Mouse (Mus musculus) kidney, embryonic 14.5 days (tissue): Measurements from ENCODE around the gene Mrgprb1. TPM values are rescaled to one million over a fixed set of nuclear protein-coding genes. Genes with fewer than 3 reads are reported as not detected.
"Not testable (repeated sequence)": the region's sequence is repeated elsewhere in the genome, so short reads cannot be mapped to it uniquely, and the experiment has no call there.

Experiments
- ATAC-seq: fragments of 200-750 bp; cut with Nextera tagmentation; 2 replicates; pipeline ENCODE4 v1.8.0; 2017; ENCODE audit warnings: moderate number of reproducible peaks, mild to moderate bottlenecking, moderate TSS enrichment, moderate library complexity; ENCODE audit not compliant: low FRiP score, low TSS enrichment
- H3K27ac ChIP-seq: fragments of 300-500 bp; sonication (generic); 2 replicates; pipeline ENCODE4 v1.5.1; 2014; ENCODE audit warnings: low read depth, mild to moderate bottlenecking, low read length, moderate library complexity, mixed read lengths
- H3K27me3 ChIP-seq: fragments of 300-500 bp; sonication (generic); 2 replicates; pipeline ENCODE4 v1.6.1; 2014; ENCODE audit warnings: mild to moderate bottlenecking, low read length; ENCODE audit not compliant: control insufficient read depth, insufficient read depth
- H3K36me3 ChIP-seq: fragments of 300-500 bp; sonication (generic); 2 replicates; pipeline ENCODE4 v1.6.1; 2014; ENCODE audit warnings: low read length, mixed read lengths; ENCODE audit not compliant: control insufficient read depth, insufficient read depth
- H3K4me1 ChIP-seq: fragments of 300-500 bp; sonication (generic); 2 replicates; pipeline ENCODE4 v1.6.1; 2014; ENCODE audit warnings: low read length, mixed read lengths; ENCODE audit not compliant: control insufficient read depth, insufficient read depth
- H3K4me2 ChIP-seq: fragments of 300-500 bp; sonication (generic); replicated peaks from 2 replicates; pipeline ENCODE4 v1.6.1; 2014; ENCODE audit warnings: low read depth, mild to moderate bottlenecking, low read length
- H3K4me3 ChIP-seq: fragments of 300-500 bp; sonication (generic); 2 replicates; pipeline ENCODE4 v1.5.1; 2014; ENCODE audit warnings: mild to moderate bottlenecking, low read length
- H3K9ac ChIP-seq: fragments of 300-500 bp; sonication (generic); 2 replicates; pipeline ENCODE4 v1.6.1; 2014; ENCODE audit warnings: low read depth, mild to moderate bottlenecking, low read length, moderate library complexity
- H3K9me3 ChIP-seq: fragments of 300-500 bp; sonication (generic); 2 replicates; pipeline ENCODE4 v1.6.1; 2016; ENCODE audit warnings: low read length; ENCODE audit not compliant: control insufficient read depth
- WGBS: fragments of 180-500 bp; shearing (Covaris S2); extraction: QIAGEN DNeasy Blood & Tissue Kit; methylation state at CpG from one replicate; pipeline ENCODE4 v1.1.7; 2014; 5-methylcytosine and 5-hydroxymethylcytosine counted together
- polyA plus RNA-seq: library from polyadenylated mRNA; unstranded; fragments of >200 nt; fragmentation: Nextera tagmentation; extraction: Ambion mirVana; gene quantifications from 2 replicates; pipeline ENCODE4 v1.2.1, GENCODE M21; 2014

Mrgprb1 gene
- not detected in 2 replicates for polyA plus RNA-seq

DNA sequence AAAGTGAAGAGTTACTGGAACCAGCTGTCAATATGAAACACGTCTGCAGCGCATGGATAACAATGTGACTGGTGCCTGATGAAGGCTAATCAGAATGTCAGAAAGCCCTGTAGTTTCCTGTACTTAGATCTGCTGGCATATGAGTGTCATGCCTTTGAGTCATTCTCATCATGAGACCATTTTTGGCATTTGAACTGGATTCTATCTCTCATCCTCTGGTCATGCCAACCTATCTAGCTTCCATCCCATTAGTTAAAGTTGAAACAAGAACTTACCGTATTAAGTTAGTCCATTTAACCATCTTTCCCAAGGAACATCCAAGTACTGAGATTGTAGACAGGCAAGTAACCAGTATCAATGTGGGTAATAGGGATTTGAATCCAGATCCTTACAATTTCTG, at the start of gene Mrgprb1:
Gene Mrgprb1 (minus strand): TSS at position 101 of the 400 bp plus-strand sequence.
- WGBS = 83% methylated on average over 3 of the region's 3 CpGs
- ATAC-seq = no peak
- Histone ChIP-seq H3K4me3 (no peak within 1 kb of the TSS), H3K4me2 (no peak within 1 kb of the TSS), H3K9ac (no peak within 1 kb of the TSS), H3K4me1 (no peaks in the 10 kb centered on the region), H3K27ac (no peak within 1 kb of the TSS), H3K36me3 (no peaks in the 10 kb centered on the region), H3K27me3 (no peaks in the 10 kb centered on the region), H3K9me3 (no peaks in the 10 kb centered on the region)

DNA sequence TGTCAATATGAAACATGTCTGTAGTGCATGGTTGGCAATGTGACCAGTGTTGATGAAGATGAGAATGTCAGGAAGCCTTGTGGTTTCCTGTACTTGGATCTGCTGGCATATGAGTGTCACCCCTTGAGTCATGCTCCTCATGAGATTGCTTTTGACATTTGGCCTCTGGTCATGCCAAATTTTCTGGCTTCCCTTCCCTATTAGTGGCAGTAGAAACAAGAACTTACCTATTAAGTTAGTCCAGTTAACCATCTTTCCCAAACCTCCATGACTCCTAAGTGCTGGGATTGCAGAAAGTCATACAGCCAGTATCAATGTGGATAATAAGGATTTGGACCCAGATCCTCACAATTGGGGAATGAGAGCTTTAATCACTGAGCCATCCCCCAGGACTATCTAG, 43.1 kb upstream of the Mrgprb1 start, which contains the start of gene Mrgprx2:
Gene Mrgprx2 (minus strand): TSS at position 101 of the 400 bp plus-strand sequence.
- no peak for ATAC-seq
- H3K4me1 ChIP-seq = no peaks in the 10 kb centered on the region

GRCm38 (mm10) chr7:48436581-48436980, 19.6 kb downstream of the Mrgprb1 start:
- Histone ChIP-seq H3K27me3 (no peaks in the 10 kb centered on the region), H3K4me3 (no peak overlapping the region), H3K4me1 (no peaks in the 10 kb centered on the region), H3K9me3 (peaks cover 2% of the 10 kb centered on the region; the same call in 1 of the 2 replicates), H3K27ac (no peak overlapping the region), H3K36me3 (no peaks in the 10 kb centered on the region), H3K9ac (no peak overlapping the region), H3K4me2 (no peak overlapping the region)
- WGBS = 56% methylated on average over 3 of the region's 3 CpGs
- no peak for ATAC-seq

More for the DNA sequence above, 43.1 kb upstream of the Mrgprb1 start, which contains the start of gene Mrgprx2:
- Histone ChIP-seq H3K4me2 (no peak within 1 kb of the TSS), H3K9ac (no peak within 1 kb of the TSS), H3K9me3 (no peaks in the 10 kb centered on the region), H3K36me3 (no peaks in the 10 kb centered on the region), H3K27me3 (no peaks in the 10 kb centered on the region), H3K4me3 (no peak within 1 kb of the TSS), H3K27ac (no peak within 1 kb of the TSS)

- not testable (repeated sequence) for H3K9ac ChIP-seq, H3K36me3 ChIP-seq, H3K4me1 ChIP-seq, H3K9me3 ChIP-seq, H3K4me2 ChIP-seq, H3K4me3 ChIP-seq, H3K27me3 ChIP-seq, ATAC-seq, H3K27ac ChIP-seq
- 84% methylated on average over 3 of the region's 3 CpGs for WGBS
Measured at GRCm38 (mm10) chr7:48435936-48436335, 20.2 kb downstream of the Mrgprb1 start.

Other genes with a start within 250 kb of the Mrgprb1 start
- gene Mrgprb8, start 67.8 kb downstream of the Mrgprb1 start, polyA plus RNA-seq = not detected in 2 replicates
- gene Mrgprx2, start 43.0 kb upstream of the Mrgprb1 start, polyA plus RNA-seq = not detected in 2 replicates
- gene Mrgprb2, start 101.7 kb upstream of the Mrgprb1 start, polyA plus RNA-seq = not detected in 2 replicates
- not detected in 2 replicates for gene Mrgprb3, start 187.5 kb upstream of the Mrgprb1 start, polyA plus RNA-seq